Mouse (Mus musculus): ENCODE data around the gene Phka1.
"Not testable (repeated sequence)": the region's sequence is repeated elsewhere in the genome, so short reads cannot be mapped to it uniquely, and the experiment has no call there.

The Phka1 gene

DNA sequence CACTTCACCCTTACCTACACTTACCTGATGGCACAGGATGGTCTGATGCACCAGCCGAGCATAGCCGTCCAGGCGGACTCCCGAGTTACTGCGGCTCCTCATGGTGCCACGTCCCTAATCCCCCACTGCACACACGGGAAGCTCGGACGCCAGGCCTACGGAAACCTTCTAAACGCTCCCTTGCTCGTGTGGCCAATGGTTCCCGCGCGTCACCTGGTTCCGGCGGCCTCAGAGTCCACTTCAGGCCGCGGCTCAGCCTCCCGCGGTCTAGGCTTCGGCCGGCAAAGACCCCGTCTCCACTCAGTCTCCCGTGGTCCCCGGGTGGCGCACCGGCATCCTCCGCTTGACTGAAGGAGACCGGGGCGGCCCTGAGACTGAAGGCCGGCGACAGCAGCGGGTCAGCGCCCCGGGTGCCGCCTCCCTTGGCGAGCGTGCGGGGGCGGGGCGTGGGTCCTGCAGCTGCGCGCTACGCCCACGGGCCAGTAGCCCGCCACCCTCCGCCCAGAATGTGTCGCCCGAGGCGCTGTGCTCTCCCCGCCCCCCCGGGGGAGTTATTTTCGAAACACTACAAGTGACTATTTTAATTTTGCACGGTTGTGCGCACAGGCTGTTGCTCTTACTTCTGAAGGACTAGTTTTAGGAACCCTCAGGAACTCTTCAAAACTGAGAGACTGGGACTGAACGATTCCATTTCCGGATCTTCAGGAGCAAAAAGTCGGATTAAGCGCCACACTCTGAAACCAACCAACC is at the start of gene Phka1:
Gene Phka1, minus strand, starts transcription at position 424 of the 750 bp plus-strand sequence.
- no peaks in the 10 kb centered on the region for H3K4me1 ChIP-seq (replicated peaks; ENCODE audit: low read depth, low read length)
- peak within 1 kb of the TSS; percentile 78 for H3K4me3 ChIP-seq (replicated peaks; ENCODE audit: low read length)
- no peaks in the 10 kb centered on the region for H3K9me3 ChIP-seq (ENCODE audit: low read length)
- H3K27me3 ChIP-seq (ENCODE audit: insufficient read depth, low read length): peaks cover 15% of the 10 kb centered on the region; the same call in 1 of the 2 replicates
- no peaks in the 10 kb centered on the region for H3K36me3 ChIP-seq (ENCODE audit: insufficient read depth, low read length)
- no peak for TF ChIP-seq CTCF (conservative IDR thresholded peaks at IDR 0.05; ENCODE audit: low read length)
- TF ChIP-seq POU5F1 (IDR thresholded peaks at IDR 0.05; ENCODE audit: borderline replicate concordance, low read length): no peak
- no peak for TF ChIP-seq NANOG (IDR thresholded peaks at IDR 0.05; ENCODE audit: borderline replicate concordance, low read length)

DNA sequence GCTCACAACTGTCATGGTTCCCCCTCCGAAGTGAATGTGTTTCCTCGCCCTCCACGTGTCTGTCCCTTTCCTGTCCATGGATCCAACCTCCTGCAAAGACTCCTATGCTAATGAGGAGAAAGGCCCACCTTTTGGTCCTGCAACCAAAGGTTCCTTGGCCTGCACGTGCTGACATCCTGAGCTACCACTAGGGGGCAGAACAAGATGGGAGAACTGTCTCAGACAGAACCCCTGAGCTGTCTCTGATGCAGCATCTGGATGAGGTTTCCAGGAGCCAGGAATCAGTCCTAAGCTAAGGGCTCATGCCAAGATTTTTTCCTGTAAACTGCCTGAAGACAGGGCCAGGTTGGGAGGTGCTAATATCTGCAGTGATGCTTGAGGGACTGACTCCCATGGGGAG is 45.2 kb upstream of the Phka1 start:
- H3K4me1 ChIP-seq (replicated peaks; ENCODE audit: low read depth, low read length); H3K4me3 ChIP-seq (replicated peaks; ENCODE audit: low read length); H3K9me3 ChIP-seq (ENCODE audit: low read length); H3K27me3 ChIP-seq (ENCODE audit: insufficient read depth, low read length); H3K36me3 ChIP-seq (ENCODE audit: insufficient read depth, low read length): not testable (repeated sequence)
- TF ChIP-seq CTCF (conservative IDR thresholded peaks at IDR 0.05; ENCODE audit: low read length): peak; percentile 12

DNA sequence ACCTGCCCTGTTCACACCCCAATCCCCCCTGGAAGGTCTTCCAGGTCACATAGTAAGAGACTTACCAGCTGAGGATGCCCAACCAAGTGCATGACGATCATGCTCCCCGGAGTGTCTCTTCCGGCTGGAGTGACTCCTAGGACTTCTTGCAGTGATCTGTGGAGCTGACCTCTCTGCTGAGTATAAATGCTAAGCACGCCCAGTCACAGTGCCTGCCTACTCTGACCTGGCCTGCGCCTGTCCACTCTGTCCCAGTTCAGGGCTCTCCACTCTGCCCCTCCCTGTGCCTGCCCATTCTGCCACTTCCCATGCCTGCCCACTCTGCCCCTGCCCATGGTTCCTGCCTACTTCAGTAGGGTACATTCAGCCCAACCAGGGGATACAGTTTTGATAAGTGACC is 42.8 kb upstream of the Phka1 start, which contains the start of gene Gm3880:
Gene Gm3880, minus strand, starts transcription at position 101 of the 400 bp plus-strand sequence.
- H3K4me1 ChIP-seq (replicated peaks; ENCODE audit: low read depth, low read length); H3K27me3 ChIP-seq (ENCODE audit: insufficient read depth, low read length); H3K9me3 ChIP-seq (ENCODE audit: low read length); H3K4me3 ChIP-seq (replicated peaks; ENCODE audit: low read length); H3K36me3 ChIP-seq (ENCODE audit: insufficient read depth, low read length): not testable (repeated sequence)

DNA sequence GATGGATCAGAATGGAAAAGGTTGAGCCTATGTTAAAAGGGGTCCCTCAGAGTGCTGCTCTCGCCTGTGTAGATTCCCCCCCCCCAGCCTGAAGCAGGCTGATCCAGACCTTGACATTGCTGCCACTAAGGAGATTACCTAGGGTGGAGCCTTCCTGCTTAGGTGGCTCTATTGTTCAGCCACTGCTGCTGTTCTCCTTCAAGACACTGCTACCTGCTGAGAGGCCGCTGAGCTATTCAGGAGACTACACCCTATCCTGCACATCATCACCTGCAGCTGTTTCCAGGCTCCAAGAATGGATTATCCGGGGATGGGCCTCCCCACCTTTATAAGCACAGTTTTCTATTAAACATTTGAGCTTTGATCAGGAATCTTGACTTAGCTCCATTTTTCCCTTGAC is 40.7 kb upstream of the Phka1 start:
- H3K27me3 ChIP-seq (ENCODE audit: insufficient read depth, low read length); H3K36me3 ChIP-seq (ENCODE audit: insufficient read depth, low read length); H3K9me3 ChIP-seq (ENCODE audit: low read length); H3K4me1 ChIP-seq (replicated peaks; ENCODE audit: low read depth, low read length); H3K4me3 ChIP-seq (replicated peaks; ENCODE audit: low read length): not testable (repeated sequence)
- TF ChIP-seq NANOG (IDR thresholded peaks at IDR 0.05; ENCODE audit: borderline replicate concordance, low read length): peak; percentile 25; the same call in 1 of the 2 replicates

DNA sequence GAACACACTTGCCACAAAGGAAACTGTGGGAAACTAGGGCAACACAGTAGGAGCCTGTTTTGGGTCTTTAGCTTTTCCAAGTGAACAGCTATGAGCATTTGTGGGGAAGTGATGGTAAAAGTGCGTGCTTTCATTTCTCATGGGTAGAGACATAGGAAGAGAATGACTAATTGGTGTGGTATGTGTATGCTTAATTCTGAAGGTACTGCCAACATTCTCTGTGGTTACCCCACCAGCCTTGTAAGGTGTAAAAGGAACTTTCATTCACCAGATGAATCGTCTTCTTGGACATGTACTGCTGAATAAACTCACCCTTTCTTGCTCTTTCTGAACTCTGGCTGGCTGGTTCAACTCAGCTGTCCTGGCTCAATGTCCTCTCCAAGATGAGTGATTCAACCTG is 22.6 kb upstream of the Phka1 start:
- H3K4me3 ChIP-seq (replicated peaks; ENCODE audit: low read length): no peak overlapping the region

DNA sequence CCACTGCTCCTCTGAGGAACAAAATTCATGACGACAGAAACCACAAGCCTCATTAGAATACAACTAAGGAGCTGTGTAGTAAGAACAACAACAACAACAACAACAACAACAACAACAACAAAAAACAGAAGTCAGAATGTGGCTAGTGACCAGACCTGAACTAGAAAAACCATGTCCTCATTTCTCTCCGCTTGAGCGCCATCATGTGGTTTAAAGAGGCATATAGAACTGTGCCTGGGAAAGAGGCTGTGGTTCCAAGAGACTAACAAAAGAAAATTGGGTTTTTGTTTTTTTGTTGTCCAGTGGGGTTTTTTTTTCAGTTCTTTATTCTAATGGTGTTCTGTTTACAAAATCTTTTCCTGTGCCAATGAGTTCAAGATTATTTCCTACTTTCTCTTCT is 16.7 kb upstream of the Phka1 start:
- no peaks in the 10 kb centered on the region for H3K9me3 ChIP-seq (ENCODE audit: low read length)
- no peak overlapping the region for H3K4me3 ChIP-seq (replicated peaks; ENCODE audit: low read length)
- H3K36me3 ChIP-seq (ENCODE audit: insufficient read depth, low read length): no peaks in the 10 kb centered on the region
- peaks cover 4% of the 10 kb centered on the region; the same call in 1 of the 2 replicates for H3K27me3 ChIP-seq (ENCODE audit: insufficient read depth, low read length)
- no peaks in the 10 kb centered on the region for H3K4me1 ChIP-seq (replicated peaks; ENCODE audit: low read depth, low read length)
- no peak for TF ChIP-seq POU5F1 (IDR thresholded peaks at IDR 0.05; ENCODE audit: borderline replicate concordance, low read length)
- no peak for TF ChIP-seq NANOG (IDR thresholded peaks at IDR 0.05; ENCODE audit: borderline replicate concordance, low read length)
- TF ChIP-seq CTCF (conservative IDR thresholded peaks at IDR 0.05; ENCODE audit: low read length): peak; percentile 34

More for the DNA sequence above, 22.6 kb upstream of the Phka1 start:
- Histone ChIP-seq H3K36me3 (ENCODE audit: insufficient read depth, low read length) (no peaks in the 10 kb centered on the region), H3K4me1 (replicated peaks; ENCODE audit: low read depth, low read length) (no peaks in the 10 kb centered on the region), H3K27me3 (ENCODE audit: insufficient read depth, low read length) (no peaks in the 10 kb centered on the region), H3K9me3 (ENCODE audit: low read length) (no peaks in the 10 kb centered on the region)
- TF ChIP-seq CTCF (conservative IDR thresholded peaks at IDR 0.05; ENCODE audit: low read length) (no peak), POU5F1 (IDR thresholded peaks at IDR 0.05; ENCODE audit: borderline replicate concordance, low read length) (no peak), NANOG (IDR thresholded peaks at IDR 0.05; ENCODE audit: borderline replicate concordance, low read length) (no peak)

DNA sequence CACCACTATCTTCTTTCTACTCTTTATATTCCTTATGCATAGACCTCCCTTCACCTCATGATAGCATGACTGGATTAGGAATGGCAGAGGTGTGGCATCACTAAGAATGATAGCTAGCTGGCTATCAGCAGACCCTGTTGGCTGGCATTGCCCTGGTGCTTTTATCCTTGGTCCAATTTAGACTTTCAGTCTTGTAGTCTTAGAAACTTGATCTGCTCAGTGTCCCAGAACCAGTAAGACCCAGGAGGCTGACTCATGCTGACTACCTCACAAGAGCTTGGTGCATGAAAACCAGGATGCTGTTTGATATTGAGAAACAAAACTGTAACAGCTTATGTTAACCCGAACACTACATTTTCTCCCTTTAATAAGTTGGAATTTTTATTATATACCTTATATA is 1.6 kb upstream of the Phka1 start:
- H3K9me3 ChIP-seq (ENCODE audit: low read length): no peaks in the 10 kb centered on the region
- TF ChIP-seq CTCF (conservative IDR thresholded peaks at IDR 0.05; ENCODE audit: low read length) (no peak), POU5F1 (IDR thresholded peaks at IDR 0.05; ENCODE audit: borderline replicate concordance, low read length) (no peak), NANOG (IDR thresholded peaks at IDR 0.05; ENCODE audit: borderline replicate concordance, low read length) (no peak)

DNA sequence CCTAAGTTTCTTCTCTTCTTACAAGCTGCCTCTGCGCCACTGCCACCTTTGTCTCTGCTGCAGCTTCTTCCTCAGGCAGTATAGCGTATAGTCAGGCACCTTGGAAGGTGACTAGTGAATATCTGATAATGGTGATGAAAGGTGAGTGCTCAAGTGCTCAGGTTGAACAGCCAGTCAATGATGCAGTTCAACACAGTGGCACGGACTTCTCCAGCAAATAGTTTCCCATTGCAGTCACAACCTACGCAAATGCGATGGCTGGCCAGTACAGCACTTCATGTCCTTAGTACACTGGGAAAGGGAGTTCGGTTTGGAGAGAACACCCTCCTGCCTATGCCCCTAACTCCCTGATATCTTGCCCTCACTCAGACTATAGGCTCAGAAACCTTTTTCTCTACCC is 1.1 kb upstream of the Phka1 start:
- Histone ChIP-seq H3K36me3 (ENCODE audit: insufficient read depth, low read length) (no peaks in the 10 kb centered on the region), H3K4me1 (replicated peaks; ENCODE audit: low read depth, low read length) (no peaks in the 10 kb centered on the region), H3K27me3 (ENCODE audit: insufficient read depth, low read length) (peaks cover 15% of the 10 kb centered on the region; the same call in 1 of the 2 replicates), H3K9me3 (ENCODE audit: low read length) (no peaks in the 10 kb centered on the region), H3K4me3 (replicated peaks; ENCODE audit: low read length) (no peak overlapping the region)
- TF ChIP-seq NANOG (IDR thresholded peaks at IDR 0.05; ENCODE audit: borderline replicate concordance, low read length): no peak
- no peak for TF ChIP-seq POU5F1 (IDR thresholded peaks at IDR 0.05; ENCODE audit: borderline replicate concordance, low read length)
- TF ChIP-seq CTCF (conservative IDR thresholded peaks at IDR 0.05; ENCODE audit: low read length): no peak

More for the DNA sequence above, 1.6 kb upstream of the Phka1 start:
- no peaks in the 10 kb centered on the region for H3K4me1 ChIP-seq (replicated peaks; ENCODE audit: low read depth, low read length)
- H3K4me3 ChIP-seq (replicated peaks; ENCODE audit: low read length): no peak overlapping the region
- H3K27me3 ChIP-seq (ENCODE audit: insufficient read depth, low read length): peaks cover 15% of the 10 kb centered on the region; the same call in 1 of the 2 replicates
- H3K36me3 ChIP-seq (ENCODE audit: insufficient read depth, low read length): no peaks in the 10 kb centered on the region

DNA sequence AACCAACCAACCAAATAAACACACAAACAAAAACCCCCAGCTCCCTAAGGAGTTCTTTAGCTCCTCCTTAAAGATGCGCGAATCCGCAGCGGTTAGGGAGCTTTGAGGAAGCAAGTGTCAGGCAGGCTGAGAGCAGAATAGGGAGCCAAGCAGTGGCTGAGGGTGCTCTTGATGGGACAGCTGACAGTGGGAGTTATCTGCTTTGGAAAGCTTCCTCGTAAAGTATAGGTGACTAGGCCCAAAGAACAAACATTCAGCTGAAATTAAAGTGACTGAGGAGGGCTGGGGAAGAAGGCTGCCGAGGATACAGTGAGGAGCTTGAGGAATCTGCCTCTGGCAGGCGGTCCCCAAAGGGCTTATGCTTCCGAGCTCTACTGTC is 516 bp upstream of the Phka1 start:
- TF ChIP-seq POU5F1 (IDR thresholded peaks at IDR 0.05; ENCODE audit: borderline replicate concordance, low read length) (no peak), CTCF (conservative IDR thresholded peaks at IDR 0.05; ENCODE audit: low read length) (no peak), NANOG (IDR thresholded peaks at IDR 0.05; ENCODE audit: borderline replicate concordance, low read length) (no peak)
- Histone ChIP-seq H3K27me3 (ENCODE audit: insufficient read depth, low read length) (peaks cover 15% of the 10 kb centered on the region; the same call in 1 of the 2 replicates), H3K36me3 (ENCODE audit: insufficient read depth, low read length) (no peaks in the 10 kb centered on the region), H3K4me1 (replicated peaks; ENCODE audit: low read depth, low read length) (no peaks in the 10 kb centered on the region), H3K9me3 (ENCODE audit: low read length) (no peaks in the 10 kb centered on the region), H3K4me3 (replicated peaks; ENCODE audit: low read length) (peak overlapping the region; percentile 78)
